Mouse (Mus musculus): ENCODE measurements around the gene Ipo4. TPM values are rescaled to one million over a fixed set of nuclear protein-coding genes. Genes with fewer than 3 reads are reported as not detected.
A peak's percentile ranks its signal among the peaks of the same experiment; 100 is the strongest.

The Ipo4 gene
- polyA plus RNA-seq, 1 experiment from 2014 or later, result 78.7 TPM

DNA sequence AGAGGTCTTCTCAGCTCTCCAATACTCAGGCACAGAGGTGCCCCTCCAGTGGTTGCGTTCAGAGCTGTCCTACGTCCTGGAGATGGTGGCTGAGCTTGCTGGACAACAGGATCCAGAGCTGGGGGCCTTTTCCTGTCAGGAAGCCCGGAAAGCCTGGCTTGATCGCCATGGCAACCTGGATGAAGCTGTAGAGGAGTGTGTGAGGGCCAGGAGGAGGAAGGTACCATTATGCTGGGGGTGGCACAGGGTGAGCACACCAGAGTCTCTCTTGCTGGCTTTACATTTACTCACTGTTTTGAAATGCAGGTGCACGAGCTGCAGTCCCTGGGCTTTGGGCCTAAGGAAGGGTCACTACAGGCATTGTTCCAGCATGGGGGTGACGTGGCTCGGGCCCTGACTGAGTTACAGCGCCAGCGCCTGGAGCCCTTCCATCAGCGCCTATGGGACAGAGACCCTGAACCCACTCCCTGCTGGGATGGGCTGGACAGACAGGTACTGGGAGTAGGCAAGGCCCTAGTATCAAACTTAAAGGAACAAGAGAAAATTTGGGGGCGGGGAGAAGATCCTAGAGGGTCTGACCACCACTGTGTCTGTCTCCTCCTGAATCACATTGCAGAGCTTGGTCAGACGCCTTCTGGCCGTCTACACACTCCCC lies 39.6 kb downstream of the Ipo4 start:
- Histone ChIP-seq H3K36me3 (ENCODE audit: control insufficient read depth, insufficient read depth, low read length) (peaks cover 42% of the 10 kb centered on the region), H3K4me2 (ENCODE audit: low read depth, low read length) (no peak overlapping the region), H3K4me3 (ENCODE audit: low read length) (no peak overlapping the region), H3K9me3 (ENCODE audit: control insufficient read depth, low read length) (no peaks in the 10 kb centered on the region), H3K27ac (ENCODE audit: low read length) (no peak overlapping the region), H3K4me1 (replicated peaks; ENCODE audit: control insufficient read depth, insufficient read depth, low read length) (peaks cover 10% of the 10 kb centered on the region), H3K27me3 (ENCODE audit: control insufficient read depth, insufficient read depth, low read depth, low read length) (no peaks in the 10 kb centered on the region), H3K9ac (ENCODE audit: low read length) (no peak overlapping the region)
- WGBS, result 82% methylated on average over 13 of the region's 13 CpGs
- no peak for ATAC-seq (ENCODE audit: low read depth)

DNA sequence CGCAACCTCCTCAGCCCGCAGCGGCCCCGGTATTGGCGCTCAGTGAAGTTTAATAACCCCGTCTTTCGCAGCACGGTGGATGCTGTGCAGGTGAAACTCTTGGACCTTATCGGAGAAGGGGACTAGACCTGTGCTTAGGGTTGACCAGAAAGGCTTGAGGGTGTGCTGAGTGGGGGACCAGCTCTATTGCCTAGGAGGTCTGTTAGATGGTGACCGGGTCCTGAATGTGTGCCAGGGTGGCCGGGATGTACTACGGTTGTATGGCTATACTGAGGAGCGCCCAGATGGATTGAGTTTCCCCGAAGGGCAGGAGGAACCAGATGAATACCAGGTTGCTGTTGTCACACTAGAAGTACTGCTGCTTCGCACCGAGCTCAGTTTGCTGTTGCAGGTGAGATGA lies 43.5 kb downstream of the Ipo4 start:
- H3K9me3 ChIP-seq (ENCODE audit: control insufficient read depth, low read length), result no peaks in the 10 kb centered on the region
- WGBS, result 3% methylated on average over 16 of the region's 16 CpGs
- no peak for ATAC-seq (ENCODE audit: low read depth)
- peak overlapping the region; percentile 91 for H3K9ac ChIP-seq (ENCODE audit: low read length)
- H3K4me2 ChIP-seq (ENCODE audit: low read depth, low read length), result peak overlapping the region; percentile 83
- H3K36me3 ChIP-seq (ENCODE audit: control insufficient read depth, insufficient read depth, low read length), result peaks cover 30% of the 10 kb centered on the region
- peaks cover 16% of the 10 kb centered on the region for H3K4me1 ChIP-seq (replicated peaks; ENCODE audit: control insufficient read depth, insufficient read depth, low read length)
- no peaks in the 10 kb centered on the region for H3K27me3 ChIP-seq (ENCODE audit: control insufficient read depth, insufficient read depth, low read depth, low read length)
- H3K4me3 ChIP-seq (ENCODE audit: low read length), result peak overlapping the region; percentile 98
- no peak overlapping the region for H3K27ac ChIP-seq (ENCODE audit: low read length)

DNA sequence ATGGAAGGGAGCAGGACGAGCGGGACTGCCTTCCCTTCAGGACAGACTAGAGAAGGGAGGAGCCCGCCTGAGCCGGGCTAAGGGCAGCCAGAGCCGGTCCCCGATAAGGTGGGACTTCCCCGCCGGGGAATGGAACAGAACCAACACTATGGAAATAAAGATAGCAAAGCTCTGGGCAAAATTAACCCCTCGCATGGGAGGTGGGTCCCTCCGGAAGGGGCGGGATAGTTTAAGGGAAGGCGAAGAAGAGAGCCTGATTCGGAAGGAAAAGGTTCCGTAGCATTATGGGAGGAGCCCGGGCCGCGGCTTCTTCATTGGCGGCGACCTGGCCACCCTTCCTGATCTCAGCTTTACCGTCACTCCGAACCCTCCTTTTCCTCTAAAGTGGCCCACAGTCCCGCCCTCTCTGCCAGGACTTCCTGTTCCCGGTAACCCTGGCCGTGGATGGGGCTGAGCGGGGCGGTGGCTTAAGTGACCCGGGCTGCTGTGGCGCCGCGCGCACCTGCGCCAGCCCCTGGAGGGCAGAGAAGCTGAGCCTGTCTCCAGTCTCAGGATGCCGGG lies 44.3 kb downstream of the Ipo4 start, which contains the start of gene Rnf31:
Gene Rnf31, plus strand, starts transcription at position 378 of the 561 bp plus-strand sequence.
- H3K4me1 ChIP-seq (replicated peaks; ENCODE audit: control insufficient read depth, insufficient read depth, low read length), result peaks cover 16% of the 10 kb centered on the region
- WGBS, result under 1% methylated on average over 33 of the region's 33 CpGs
- peaks cover 22% of the 10 kb centered on the region for H3K36me3 ChIP-seq (ENCODE audit: control insufficient read depth, insufficient read depth, low read length)
- H3K4me2 ChIP-seq (ENCODE audit: low read depth, low read length), result peak within 1 kb of the TSS; percentile 83
- ATAC-seq (ENCODE audit: low read depth), result peak; percentile 91
- H3K4me3 ChIP-seq (ENCODE audit: low read length), result peak within 1 kb of the TSS; percentile 98
- no peaks in the 10 kb centered on the region for H3K9me3 ChIP-seq (ENCODE audit: control insufficient read depth, low read length)
- H3K9ac ChIP-seq (ENCODE audit: low read length), result peak within 1 kb of the TSS; percentile 91
- no peaks in the 10 kb centered on the region for H3K27me3 ChIP-seq (ENCODE audit: control insufficient read depth, insufficient read depth, low read depth, low read length)
- H3K27ac ChIP-seq (ENCODE audit: low read length), result peak within 1 kb of the TSS; percentile 99

DNA sequence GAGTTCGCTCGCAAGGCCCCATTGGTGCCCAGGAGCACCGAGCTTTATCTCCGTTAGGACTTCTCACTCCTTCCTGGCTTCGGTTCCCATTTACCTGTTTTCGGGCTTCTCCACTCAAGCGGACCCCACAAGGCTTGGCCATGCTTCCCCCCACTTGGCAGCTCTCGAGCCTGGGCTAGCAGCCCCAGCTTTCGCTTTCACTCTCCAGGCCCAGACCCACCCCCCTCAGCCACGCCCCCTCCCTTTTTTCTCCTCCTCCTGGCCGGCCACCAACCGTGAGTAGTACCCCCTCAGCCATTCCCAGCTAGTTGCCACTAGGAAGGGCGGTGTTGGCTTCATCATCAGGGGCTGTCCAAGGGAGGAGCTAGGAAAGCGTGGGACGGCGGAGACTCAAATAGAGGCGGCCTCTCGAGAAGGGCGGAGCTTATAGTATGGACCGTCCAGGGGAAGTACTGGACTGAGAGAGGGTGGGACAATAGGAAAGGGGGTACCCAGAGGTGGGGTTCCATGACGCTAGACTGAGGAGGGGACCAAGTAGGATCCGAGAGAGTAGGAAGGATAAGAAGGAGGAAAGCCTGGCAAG lies 44.9 kb downstream of the Ipo4 start, which contains the start of gene Psme2:
Gene Psme2, minus strand, starts transcription at position 366 of the 583 bp plus-strand sequence.
- H3K4me1 ChIP-seq (replicated peaks; ENCODE audit: control insufficient read depth, insufficient read depth, low read length), result peaks cover 16% of the 10 kb centered on the region
- peak within 1 kb of the TSS; percentile 83 for H3K4me2 ChIP-seq (ENCODE audit: low read depth, low read length)
- WGBS, result under 1% methylated on average over 22 of the region's 22 CpGs
- H3K9ac ChIP-seq (ENCODE audit: low read length), result peak within 1 kb of the TSS; percentile 91
- peaks cover 17% of the 10 kb centered on the region for H3K36me3 ChIP-seq (ENCODE audit: control insufficient read depth, insufficient read depth, low read length)
- peak within 1 kb of the TSS; percentile 98 for H3K4me3 ChIP-seq (ENCODE audit: low read length)
- peak; percentile 98 for ATAC-seq (ENCODE audit: low read depth)
- no peaks in the 10 kb centered on the region for H3K9me3 ChIP-seq (ENCODE audit: control insufficient read depth, low read length)
- H3K27ac ChIP-seq (ENCODE audit: low read length), result peak within 1 kb of the TSS; percentile 99
- H3K27me3 ChIP-seq (ENCODE audit: control insufficient read depth, insufficient read depth, low read depth, low read length), result no peaks in the 10 kb centered on the region

DNA sequence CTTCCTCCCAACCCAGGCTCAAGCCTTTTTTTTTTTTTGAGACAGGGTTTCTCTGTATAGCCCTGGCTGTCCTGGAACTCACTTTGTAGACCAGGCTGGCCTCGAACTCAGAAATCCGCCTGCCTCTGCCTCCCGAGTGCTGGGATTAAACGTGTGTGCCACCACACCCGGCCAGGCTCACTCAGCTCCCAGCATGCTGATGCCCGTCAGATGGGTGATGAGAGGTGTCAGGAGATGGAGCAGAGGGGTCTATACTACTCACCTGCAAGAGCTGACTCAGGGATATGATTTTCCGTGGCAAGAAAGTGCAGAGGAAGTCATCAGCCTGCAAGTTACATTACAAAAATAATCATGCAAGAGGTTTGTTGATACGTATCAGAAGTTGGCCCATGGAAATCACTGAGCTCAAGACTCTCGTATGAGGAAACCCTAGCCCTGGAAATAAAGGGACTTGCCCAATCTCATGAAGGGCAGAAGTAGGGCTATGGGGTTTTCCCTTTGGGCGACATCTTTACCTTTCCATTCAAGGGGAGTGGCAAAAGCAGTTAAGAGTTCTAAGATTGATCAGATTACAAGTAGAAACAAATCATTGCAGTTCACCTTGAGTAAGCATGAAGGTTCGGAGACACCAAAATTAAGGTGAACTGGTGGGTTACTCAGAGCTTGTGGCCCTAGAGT lies 45.8 kb downstream of the Ipo4 start:
- no peak for ATAC-seq (ENCODE audit: low read depth)
- Histone ChIP-seq H3K9me3 (ENCODE audit: control insufficient read depth, low read length) (no peaks in the 10 kb centered on the region), H3K27me3 (ENCODE audit: control insufficient read depth, insufficient read depth, low read depth, low read length) (no peaks in the 10 kb centered on the region), H3K4me2 (ENCODE audit: low read depth, low read length) (peak overlapping the region; percentile 83), H3K4me3 (ENCODE audit: low read length) (peak overlapping the region; percentile 98), H3K4me1 (replicated peaks; ENCODE audit: control insufficient read depth, insufficient read depth, low read length) (peaks cover 23% of the 10 kb centered on the region), H3K9ac (ENCODE audit: low read length) (peak overlapping the region; percentile 77), H3K36me3 (ENCODE audit: control insufficient read depth, insufficient read depth, low read length) (peaks cover 10% of the 10 kb centered on the region), H3K27ac (ENCODE audit: low read length) (peak overlapping the region; percentile 67)
- 78% methylated on average over 11 of the region's 11 CpGs for WGBS

DNA sequence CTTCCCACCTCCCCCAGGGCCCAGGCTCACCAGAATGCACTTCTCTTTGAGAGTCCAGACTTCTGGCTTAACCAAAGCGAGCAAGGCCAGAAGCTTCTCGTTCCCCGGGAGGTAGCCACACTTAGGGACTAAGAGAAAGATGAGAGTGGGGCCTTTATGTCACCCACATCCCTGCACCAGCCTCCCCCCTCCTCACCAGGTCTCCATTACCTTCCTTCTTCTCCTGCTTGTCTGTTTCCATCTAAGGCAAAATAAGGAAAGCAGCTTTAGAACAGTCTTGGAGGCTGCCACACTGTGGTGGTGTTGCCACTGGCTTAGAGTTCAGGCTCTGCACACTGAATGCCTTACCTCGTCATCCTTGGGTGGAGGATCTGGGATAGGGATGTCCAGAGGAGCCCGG lies 46.5 kb downstream of the Ipo4 start:
- Histone ChIP-seq H3K27ac (ENCODE audit: low read length) (no peak overlapping the region), H3K4me3 (ENCODE audit: low read length) (no peak overlapping the region), H3K4me1 (replicated peaks; ENCODE audit: control insufficient read depth, insufficient read depth, low read length) (peaks cover 23% of the 10 kb centered on the region), H3K4me2 (ENCODE audit: low read depth, low read length) (no peak overlapping the region), H3K36me3 (ENCODE audit: control insufficient read depth, insufficient read depth, low read length) (peaks cover 5% of the 10 kb centered on the region), H3K27me3 (ENCODE audit: control insufficient read depth, insufficient read depth, low read depth, low read length) (no peaks in the 10 kb centered on the region; the same call in 1 of the 2 replicates), H3K9me3 (ENCODE audit: control insufficient read depth, low read length) (no peaks in the 10 kb centered on the region), H3K9ac (ENCODE audit: low read length) (no peak overlapping the region)
- 89% methylated on average over 5 of the region's 5 CpGs for WGBS
- no peak for ATAC-seq (ENCODE audit: low read depth)

DNA sequence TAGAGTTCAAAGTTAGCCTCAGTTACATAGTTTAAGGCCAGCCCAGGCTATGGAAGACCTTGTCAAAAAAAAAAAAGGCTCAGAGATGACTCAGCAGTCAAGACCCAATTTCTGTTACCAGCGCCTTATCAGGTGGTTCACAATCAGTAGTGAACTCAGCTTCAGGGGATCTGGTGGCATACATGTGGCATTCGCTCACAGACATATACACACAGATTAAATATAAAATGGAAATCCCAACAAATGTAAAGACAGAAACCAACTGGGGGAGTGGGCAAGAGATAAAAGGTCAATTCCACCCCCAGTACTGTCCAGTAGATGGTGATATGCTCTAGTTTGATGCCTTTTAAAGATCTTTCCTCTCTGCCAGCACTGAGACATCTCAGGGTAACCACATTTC lies 49.6 kb downstream of the Ipo4 start:
- Histone ChIP-seq H3K9ac (ENCODE audit: low read length) (no peak overlapping the region), H3K4me1 (replicated peaks; ENCODE audit: control insufficient read depth, insufficient read depth, low read length) (peaks cover 13% of the 10 kb centered on the region), H3K27ac (ENCODE audit: low read length) (no peak overlapping the region), H3K4me3 (ENCODE audit: low read length) (no peak overlapping the region), H3K4me2 (ENCODE audit: low read depth, low read length) (no peak overlapping the region), H3K36me3 (ENCODE audit: control insufficient read depth, insufficient read depth, low read length) (peaks cover 9% of the 10 kb centered on the region), H3K27me3 (ENCODE audit: control insufficient read depth, insufficient read depth, low read depth, low read length) (no peaks in the 10 kb centered on the region; the same call in 1 of the 2 replicates), H3K9me3 (ENCODE audit: control insufficient read depth, low read length) (no peaks in the 10 kb centered on the region)
- ATAC-seq (ENCODE audit: low read depth), result no peak
- 88% methylated on average over 2 of the region's 2 CpGs for WGBS

DNA sequence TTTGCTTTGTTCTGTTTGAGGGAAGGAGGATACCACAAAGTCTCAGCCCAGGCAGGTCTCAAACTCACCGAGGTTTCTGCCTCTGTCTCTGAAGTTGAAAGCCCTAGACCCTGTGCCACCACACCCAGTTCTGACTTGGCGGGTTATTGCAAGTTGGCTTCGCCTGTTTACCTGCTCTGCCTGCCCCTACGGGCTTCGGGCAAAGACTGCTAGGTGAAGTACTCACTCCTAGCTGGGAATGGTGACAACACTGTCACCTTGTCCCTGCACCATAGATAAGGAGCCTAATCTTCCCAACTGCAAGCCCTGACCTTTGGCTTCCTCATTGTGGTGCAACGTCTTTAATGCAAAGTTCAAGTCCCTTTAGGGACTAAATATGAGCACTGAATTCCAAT lies 50.2 kb downstream of the Ipo4 start:
- no peaks in the 10 kb centered on the region for H3K9me3 ChIP-seq (ENCODE audit: control insufficient read depth, low read length)
- no peaks in the 10 kb centered on the region; the same call in 1 of the 2 replicates for H3K27me3 ChIP-seq (ENCODE audit: control insufficient read depth, insufficient read depth, low read depth, low read length)
- H3K4me2 ChIP-seq (ENCODE audit: low read depth, low read length), result peak overlapping the region; percentile 83
- peak overlapping the region; percentile 64 for H3K4me3 ChIP-seq (ENCODE audit: low read length)
- WGBS, result 43% methylated on average over 6 of the region's 6 CpGs
- 0 out of 2 replicates have a peak, but pooled peaks have one; percentile 16 for ATAC-seq (ENCODE audit: low read depth)
- no peak overlapping the region for H3K27ac ChIP-seq (ENCODE audit: low read length)
- peaks cover 13% of the 10 kb centered on the region for H3K4me1 ChIP-seq (replicated peaks; ENCODE audit: control insufficient read depth, insufficient read depth, low read length)
- H3K36me3 ChIP-seq (ENCODE audit: control insufficient read depth, insufficient read depth, low read length), result peaks cover 9% of the 10 kb centered on the region
- no peak overlapping the region for H3K9ac ChIP-seq (ENCODE audit: low read length)
